Mouse (Mus musculus) MEL (cell line): ENCODE data around the gene Stra6. TPM values are rescaled to one million over a fixed set of nuclear protein-coding genes. Genes with fewer than 3 reads are reported as not detected.

Experiments
- DNase-seq: peaks from one replicate; pipeline ENCODE4 v3.0.0; 2011; ENCODE audit warnings: low read depth, low spot score
- H3K27ac ChIP-seq: 2 replicates; pipeline ENCODE4 v1.5.1; 2012; ENCODE audit warnings: low read depth, mild to moderate bottlenecking, control low read depth, low read length, moderate library complexity; ENCODE audit not compliant: control insufficient read depth
- H3K27me3 ChIP-seq, 2 experiments: fragments of 150-350 bp in 1 of 2; sonication (generic) in 1 of 2; 2 replicates each; pipeline ENCODE4 v1.6.1; 2012; ENCODE audit warnings: low read length in 2 of 2, mild to moderate bottlenecking in 2 of 2, improper control_type of control experiment in 1 of 2, moderate library complexity in 1 of 2; ENCODE audit not compliant: insufficient read depth in 2 of 2, control insufficient read depth in 1 of 2
- H3K36me3 ChIP-seq, 2 experiments: 2 replicates each; pipeline ENCODE4 v1.6.1; 2012 to 2014; ENCODE audit warnings: low read length in 2 of 2, improper control_type of control experiment in 1 of 2, inconsistent platforms in 1 of 2, mild to moderate bottlenecking in 1 of 2; ENCODE audit not compliant: insufficient read depth in 2 of 2, control insufficient read depth in 1 of 2
- H3K4me1 ChIP-seq, 2 experiments: fragments of 150-350 bp in 1 of 2; sonication (generic) in 1 of 2; 2 replicates each; pipeline ENCODE4 v1.6.1; 2012; ENCODE audit warnings: low read length in 2 of 2, improper control_type of control experiment in 1 of 2, mild to moderate bottlenecking in 1 of 2; ENCODE audit not compliant: insufficient read depth in 2 of 2, control insufficient read depth in 1 of 2
- H3K4me3 ChIP-seq, 2 experiments: fragments of 150-350 bp in 1 of 2; sonication (generic) in 1 of 2; 2 replicates each; pipeline ENCODE4 v1.5.1; 2012; ENCODE audit warnings: low read depth in 2 of 2, low read length in 2 of 2, mild to moderate bottlenecking in 2 of 2, moderate library complexity in 2 of 2, control low read depth in 1 of 2, improper control_type of control experiment in 1 of 2; ENCODE audit not compliant: control insufficient read depth in 1 of 2, insufficient read depth in 1 of 2
- H3K79me2 ChIP-seq: 2 replicates; pipeline ENCODE4 v1.6.1; 2012; ENCODE audit warnings: mild to moderate bottlenecking, low read length, moderate library complexity; ENCODE audit not compliant: control insufficient read depth, poor library complexity, insufficient read depth
- H3K9ac ChIP-seq: 2 replicates; pipeline ENCODE4 v1.6.1; 2012; ENCODE audit warnings: low read depth, mild to moderate bottlenecking, control low read depth, low read length, moderate library complexity; ENCODE audit not compliant: control insufficient read depth, poor library complexity, severe bottlenecking
- H3K9me3 ChIP-seq: fragments of 150-350 bp; sonication (generic); replicated peaks from 2 replicates; pipeline ENCODE4 v1.6.1; 2012; ENCODE audit warnings: mild to moderate bottlenecking, low read length, improper control_type of control experiment, moderate library complexity; ENCODE audit not compliant: insufficient read depth
- CHD1 ChIP-seq: IDR thresholded peaks from 2 replicates; pipeline ENCODE4 v1.6.1; 2012; ENCODE audit warnings: low read depth, mild to moderate bottlenecking, inconsistent platforms, low read length, improper control_type of control experiment
- CHD2 ChIP-seq: IDR thresholded peaks from 2 replicates; pipeline ENCODE4 v1.6.1; 2011; ENCODE audit warnings: low read length, improper control_type of control experiment
- E2F4 ChIP-seq: IDR thresholded peaks from 2 replicates; pipeline ENCODE4 v1.6.1; 2011; ENCODE audit warnings: low read depth, low read length, improper control_type of control experiment, borderline replicate concordance
- ELF1 ChIP-seq: IDR thresholded peaks from 2 replicates; pipeline ENCODE4 v1.6.1; 2014; ENCODE audit warnings: low read depth, mild to moderate bottlenecking, inconsistent platforms, low read length, improper control_type of control experiment, moderate library complexity
- EP300 ChIP-seq, 2 experiments: IDR thresholded peaks; 2 replicates each; pipeline ENCODE4 v1.6.1; 2011; ENCODE audit warnings: improper control_type of control experiment in 2 of 2, low read length in 2 of 2, low read depth in 1 of 2, mild to moderate bottlenecking in 1 of 2
- ETS1 ChIP-seq: IDR thresholded peaks from 2 replicates; pipeline ENCODE4 v1.6.1; 2012; ENCODE audit warnings: low read depth, mild to moderate bottlenecking, inconsistent platforms, low read length, improper control_type of control experiment, moderate library complexity
- GABPA ChIP-seq: IDR thresholded peaks from 2 replicates; pipeline ENCODE4 v1.6.1; 2012; ENCODE audit warnings: low read depth, mild to moderate bottlenecking, inconsistent platforms, low read length, improper control_type of control experiment, moderate library complexity
- JUND ChIP-seq: IDR thresholded peaks from 2 replicates; pipeline ENCODE4 v1.6.1; 2011; ENCODE audit warnings: low read depth, mild to moderate bottlenecking, improper control_type of control experiment, low read length
- KAT2A ChIP-seq: conservative IDR thresholded peaks from 2 replicates; pipeline ENCODE4 v1.6.1; 2012; ENCODE audit warnings: low read depth, low read length, improper control_type of control experiment, inconsistent platforms
- MAFK ChIP-seq: IDR thresholded peaks from 2 replicates; pipeline ENCODE4 v1.6.1; 2011; ENCODE audit warnings: low read depth, mild to moderate bottlenecking, low read length, improper control_type of control experiment, borderline replicate concordance
- MAX ChIP-seq: IDR thresholded peaks from 2 replicates; pipeline ENCODE4 v1.6.1; 2011; ENCODE audit warnings: low read length, improper control_type of control experiment
- MAZ ChIP-seq: IDR thresholded peaks from 2 replicates; pipeline ENCODE4 v1.6.1; 2012; ENCODE audit warnings: low read depth, mild to moderate bottlenecking, inconsistent platforms, low read length, improper control_type of control experiment
- MXI1 ChIP-seq: IDR thresholded peaks from 2 replicates; pipeline ENCODE4 v1.6.1; 2011; ENCODE audit warnings: mild to moderate bottlenecking, low read depth, low read length, improper control_type of control experiment
- MYB ChIP-seq: IDR thresholded peaks from 2 replicates; pipeline ENCODE4 v1.6.1; 2011; ENCODE audit warnings: mild to moderate bottlenecking, low read depth, low read length, improper control_type of control experiment
- NELFE ChIP-seq: IDR thresholded peaks from 2 replicates; pipeline ENCODE4 v1.6.1; 2011; ENCODE audit warnings: low read depth, low read length, improper control_type of control experiment
- NRF1 ChIP-seq: IDR thresholded peaks from 2 replicates; pipeline ENCODE4 v1.6.1; 2014; ENCODE audit warnings: low read depth, mild to moderate bottlenecking, inconsistent platforms, low read length, improper control_type of control experiment, moderate library complexity; ENCODE audit not compliant: poor library complexity, insufficient read depth, severe bottlenecking
- POLR2A ChIP-seq, 2 experiments: IDR thresholded peaks; 2 replicates each; pipeline ENCODE4 v1.6.1; 2011 to 2012; ENCODE audit warnings: low read length in 2 of 2, mild to moderate bottlenecking in 2 of 2, control low read depth in 1 of 2, improper control_type of control experiment in 1 of 2, low read depth in 1 of 2, moderate library complexity in 1 of 2; ENCODE audit not compliant: control insufficient read depth in 1 of 2, insufficient read depth in 1 of 2, poor library complexity in 1 of 2
- POLR2AphosphoS2 ChIP-seq: IDR thresholded peaks from 2 replicates; pipeline ENCODE4 v1.6.1; 2011; ENCODE audit warnings: low read length, improper control_type of control experiment
- POLR2AphosphoS5 ChIP-seq: IDR thresholded peaks from 2 replicates; pipeline ENCODE4 v1.6.1; 2012; ENCODE audit warnings: low read depth, borderline replicate concordance, mild to moderate bottlenecking, inconsistent platforms, low read length, moderate library complexity, mixed read lengths
- RAD21 ChIP-seq: IDR thresholded peaks from 2 replicates; pipeline ENCODE4 v1.6.1; 2011; ENCODE audit warnings: mild to moderate bottlenecking, low read depth, low read length, improper control_type of control experiment
- RCOR1 ChIP-seq: IDR thresholded peaks from 2 replicates; pipeline ENCODE4 v1.6.1; 2012; ENCODE audit warnings: low read depth, mild to moderate bottlenecking, inconsistent platforms, low read length, improper control_type of control experiment
- SIN3A ChIP-seq: IDR thresholded peaks from 2 replicates; pipeline ENCODE4 v1.6.1; 2012; ENCODE audit warnings: low read length, improper control_type of control experiment, inconsistent platforms
- TAL1 ChIP-seq: IDR thresholded peaks from 2 replicates; pipeline ENCODE4 v1.6.1; 2012; ENCODE audit warnings: mild to moderate bottlenecking, inconsistent platforms, low read length, moderate library complexity, mixed read lengths
- TBP ChIP-seq: IDR thresholded peaks from 2 replicates; pipeline ENCODE4 v1.8.0; 2011; ENCODE audit warnings: low read depth, low read length, improper control_type of control experiment
- TCF12 ChIP-seq: IDR thresholded peaks from 2 replicates; pipeline ENCODE4 v1.6.1; 2014; ENCODE audit warnings: low read depth, mild to moderate bottlenecking, inconsistent platforms, low read length, improper control_type of control experiment, moderate library complexity
- UBTF ChIP-seq: IDR thresholded peaks from 2 replicates; pipeline ENCODE4 v1.6.1; 2012; ENCODE audit warnings: low read depth, mild to moderate bottlenecking, inconsistent platforms, low read length, improper control_type of control experiment, moderate library complexity, borderline replicate concordance; ENCODE audit not compliant: insufficient read depth
- USF1 ChIP-seq: IDR thresholded peaks from 2 replicates; pipeline ENCODE4 v1.6.1; 2014; ENCODE audit warnings: low read depth, mild to moderate bottlenecking, inconsistent platforms, low read length, improper control_type of control experiment, moderate library complexity
- USF2 ChIP-seq, 2 experiments: IDR thresholded peaks; 2 replicates each; pipeline ENCODE4 v1.6.1; 2011 to 2012; ENCODE audit warnings: improper control_type of control experiment in 2 of 2, low read length in 2 of 2, borderline replicate concordance in 1 of 2, inconsistent platforms in 1 of 2, low read depth in 1 of 2, mild to moderate bottlenecking in 1 of 2; ENCODE audit not compliant: insufficient read depth in 1 of 2
- ZKSCAN1 ChIP-seq: IDR thresholded peaks from 2 replicates; pipeline ENCODE4 v1.6.1; 2012; ENCODE audit warnings: low read depth, mild to moderate bottlenecking, inconsistent platforms, low read length, improper control_type of control experiment, moderate library complexity
- polyA plus RNA-seq, 2 experiments: library from polyadenylated mRNA; stranded (reverse) in 1 of 2; unstranded in 1 of 2; fragments of >175 nt in 1 of 2; fragments of >200 nt in 1 of 2; gene quantifications; 2 replicates each; pipeline versions ENCODE4 v1.2.1 to v1.2.4; 2012; ENCODE audit warnings: low replicate concordance in 2 of 2, low read depth in 1 of 2; ENCODE audit not compliant: insufficient read length in 2 of 2, insufficient read depth in 1 of 2, missing spikeins in 1 of 2
- total RNA-seq: library from RNA; depleted of rRNA; stranded (reverse); fragments of 300-350 nt; gene quantifications from 2 replicates; pipeline ENCODE4 v1.2.3, GENCODE M21; 2012

The Stra6 gene
- total and polyA plus RNA-seq, 3 experiments, result not detected

DNA sequence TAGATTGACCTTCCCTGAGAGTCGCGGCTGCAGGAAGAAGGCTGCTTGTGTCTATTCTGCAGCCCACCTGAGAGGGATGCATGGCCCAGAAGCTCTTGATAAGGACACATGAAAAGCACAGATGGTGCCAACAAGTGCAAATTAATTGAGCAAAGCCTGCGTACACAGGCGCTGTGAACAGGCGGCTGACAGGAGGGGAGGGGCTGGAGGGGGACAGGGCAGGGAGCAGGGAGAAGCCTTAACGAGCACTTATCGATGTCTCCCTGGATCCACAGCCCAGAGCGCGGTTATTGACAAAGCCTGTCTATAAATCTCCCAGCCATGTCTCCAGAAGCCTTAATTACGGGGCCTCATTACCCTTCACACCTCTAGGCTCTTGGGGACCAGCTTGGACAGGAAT, 18.8 kb upstream of the Stra6 start:
- no peak overlapping the region for H3K4me3 ChIP-seq
- TF ChIP-seq NELFE, result no peak
- no peak for TF ChIP-seq E2F4
- TF ChIP-seq RAD21, result no peak
- no peak for TF ChIP-seq POLR2AphosphoS2
- TF ChIP-seq ELF1, result no peak
- no peak for TF ChIP-seq GABPA
- TF ChIP-seq POLR2AphosphoS5, result no peak
- TF ChIP-seq MAX, result no peak
- no peak for TF ChIP-seq MYB
- no peak for TF ChIP-seq UBTF
- no peak for TF ChIP-seq ETS1
- no peak for TF ChIP-seq USF2 (IDR thresholded peaks at IDR 0.05; ENCODE audit: borderline replicate concordance in 1 of 2, insufficient read depth in 1 of 2, low read depth in 1 of 2, low read length in 2 of 2)
- no peak for TF ChIP-seq TAL1
- no peak for TF ChIP-seq KAT2A
- no peak for TF ChIP-seq POLR2A (IDR thresholded peaks at IDR 0.05; ENCODE audit: control insufficient read depth in 1 of 2, insufficient read depth in 1 of 2, low read depth in 1 of 2, low read length in 2 of 2, poor library complexity in 1 of 2)
- TF ChIP-seq CHD2, result no peak
- no peak for TF ChIP-seq SIN3A
- TF ChIP-seq NRF1, result no peak
- no peak for TF ChIP-seq MXI1
- H3K9ac ChIP-seq, result no peak overlapping the region
- H3K27ac ChIP-seq, result no peak overlapping the region
- no peaks in the 10 kb centered on the region for H3K4me1 ChIP-seq
- no peaks in the 10 kb centered on the region for H3K36me3 ChIP-seq
- no peaks in the 10 kb centered on the region for H3K79me2 ChIP-seq
- no peak for DNase-seq
- H3K27me3 ChIP-seq, result peaks cover 0 to 11% of the 10 kb centered on the region in 2 experiments
- no peaks in the 10 kb centered on the region for H3K9me3 ChIP-seq

GRCm38 (mm10) chr9:58045646-58046045, 17.9 kb upstream of the Stra6 start:
- H3K27me3 ChIP-seq, result peaks cover 0 to 14% of the 10 kb centered on the region in 2 experiments
- no peak overlapping the region for H3K9ac ChIP-seq
- no peaks in the 10 kb centered on the region for H3K4me1 ChIP-seq
- no peak for DNase-seq
- H3K79me2 ChIP-seq, result no peaks in the 10 kb centered on the region
- no peak overlapping the region for H3K4me3 ChIP-seq
- H3K36me3 ChIP-seq, result no peaks in the 10 kb centered on the region
- TF ChIP-seq POLR2A (IDR thresholded peaks at IDR 0.05; ENCODE audit: control insufficient read depth in 1 of 2, insufficient read depth in 1 of 2, low read depth in 1 of 2, low read length in 2 of 2, poor library complexity in 1 of 2) (no peak), TBP (no peak), RCOR1 (no peak), EP300 (IDR thresholded peaks at IDR 0.05; ENCODE audit: low read depth in 1 of 2, low read length in 2 of 2) (no peak), MAZ (no peak), CHD1 (no peak), TAL1 (no peak), NRF1 (no peak), RAD21 (no peak), JUND (no peak), USF1 (no peak), ZKSCAN1 (no peak), TCF12 (no peak), MYB (no peak), MAFK (no peak), ELF1 (no peak)
- no peak overlapping the region for H3K27ac ChIP-seq
- no peaks in the 10 kb centered on the region for H3K9me3 ChIP-seq
